Mouse (Mus musculus): ENCODE results near the gene Mcm3.
"Not testable (repeated sequence)": the region's sequence is repeated elsewhere in the genome, so short reads cannot be mapped to it uniquely, and the experiment has no call there.

The Mcm3 gene

GRCm38 (mm10) chr1:20801682-20802390 lies 18.3 kb downstream of the Mcm3 start:
- in situ Hi-C loops (cut with MboI) = no loop called here

GRCm38 (mm10) chr1:20801275-20801674 lies 18.8 kb downstream of the Mcm3 start:
- in situ Hi-C loops (cut with MboI) = no loop called here

DNA sequence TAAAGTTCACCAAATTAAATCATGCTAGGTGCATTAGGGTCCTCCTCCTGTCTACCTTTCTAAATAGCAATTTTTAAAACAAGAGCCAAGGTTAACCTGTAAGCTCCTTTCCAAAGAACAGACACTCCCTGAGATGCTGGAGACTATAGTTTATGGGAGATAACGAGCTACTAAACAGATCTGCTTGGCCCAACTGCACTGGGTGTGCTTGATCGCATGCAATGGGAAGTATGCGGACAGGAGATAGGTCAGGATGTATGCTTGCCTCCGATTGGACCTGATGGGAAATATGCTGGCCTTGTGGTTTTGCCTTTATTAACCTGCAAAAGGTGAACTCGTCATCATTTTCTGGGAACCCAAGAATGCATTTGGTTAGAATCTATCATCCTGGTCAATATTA lies 24.9 kb downstream of the Mcm3 start:
- in situ Hi-C loops (cut with MboI) = no loop called here

GRCm38 (mm10) chr1:20794760-20795159 lies 25.4 kb downstream of the Mcm3 start:
- in situ Hi-C loops (cut with MboI) = no loop called here

DNA sequence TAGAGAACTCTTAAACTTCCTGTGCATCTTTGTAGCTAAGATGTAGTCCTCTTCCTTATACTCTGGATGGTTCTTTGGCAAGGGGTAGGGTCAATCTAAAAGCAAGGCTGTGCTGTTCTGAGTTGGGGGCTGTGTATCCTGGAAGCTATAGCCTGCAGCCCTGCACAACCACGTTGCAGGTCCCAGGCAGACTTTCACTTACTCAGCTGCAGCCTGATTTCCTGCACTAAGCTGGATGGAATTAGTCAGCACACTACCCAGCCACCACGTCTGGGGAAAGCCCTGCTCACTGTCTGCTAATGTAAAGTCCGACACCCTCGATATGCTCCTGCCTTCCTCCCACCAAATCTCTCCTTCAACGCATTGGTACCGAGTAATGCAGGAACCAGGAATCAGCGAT lies 28.7 kb downstream of the Mcm3 start:
- in situ Hi-C loops (cut with MboI) = no loop called here

DNA sequence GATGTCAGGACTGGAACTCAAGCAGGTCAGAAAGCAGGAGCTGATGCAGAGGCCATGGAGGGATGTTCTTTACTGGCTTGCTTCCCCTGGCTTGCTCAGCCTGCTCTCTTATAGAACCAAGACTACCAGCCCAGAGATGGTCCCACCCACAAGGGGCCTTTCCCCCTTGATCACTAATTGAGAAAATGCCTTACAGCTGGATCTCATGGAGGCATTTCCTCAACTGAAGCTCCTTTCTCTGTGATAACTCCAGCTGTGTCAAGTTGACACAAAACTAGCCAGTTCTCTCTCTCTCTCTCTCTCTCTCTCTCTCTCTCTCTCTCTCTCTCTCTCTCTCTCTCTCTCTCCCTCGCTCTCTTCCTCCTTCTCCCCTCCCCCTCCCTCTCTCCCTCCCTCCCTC lies 29.6 kb downstream of the Mcm3 start, which contains the start of gene Il17f:
TSS of gene Il17f (minus strand) at position 101 of the 400 bp plus-strand sequence.
- in situ Hi-C loops (cut with MboI) = not testable (repeated sequence)

- in situ Hi-C loops (cut with MboI) = no loop called here
These were observed 31.7 kb downstream of the Mcm3 start for GRCm38 (mm10) chr1:20788419-20788818.

- in situ Hi-C loops (cut with MboI) = no loop called here
These were observed 33.1 kb downstream of the Mcm3 start for GRCm38 (mm10) chr1:20787046-20787445.

DNA sequence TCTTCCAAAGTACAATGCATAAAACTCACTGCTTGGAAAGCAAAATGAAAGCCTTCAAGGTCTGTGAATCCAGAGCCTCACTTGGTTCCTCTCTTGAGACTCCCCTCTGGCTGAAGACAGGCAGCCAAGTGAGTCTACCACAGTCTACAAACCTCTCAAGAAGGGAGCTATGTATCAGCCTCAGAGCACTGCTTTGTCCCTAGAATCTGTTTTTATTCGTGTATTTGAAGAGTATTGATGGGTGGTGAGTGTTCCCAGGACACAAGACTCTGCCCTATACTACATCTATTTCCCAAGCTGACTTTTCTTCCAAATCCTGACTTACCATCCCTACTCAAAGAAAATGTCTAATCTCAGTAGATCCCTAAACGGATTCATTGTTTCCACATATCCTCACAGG lies 41.7 kb downstream of the Mcm3 start:
- in situ Hi-C loops (cut with MboI) = no loop called here

DNA sequence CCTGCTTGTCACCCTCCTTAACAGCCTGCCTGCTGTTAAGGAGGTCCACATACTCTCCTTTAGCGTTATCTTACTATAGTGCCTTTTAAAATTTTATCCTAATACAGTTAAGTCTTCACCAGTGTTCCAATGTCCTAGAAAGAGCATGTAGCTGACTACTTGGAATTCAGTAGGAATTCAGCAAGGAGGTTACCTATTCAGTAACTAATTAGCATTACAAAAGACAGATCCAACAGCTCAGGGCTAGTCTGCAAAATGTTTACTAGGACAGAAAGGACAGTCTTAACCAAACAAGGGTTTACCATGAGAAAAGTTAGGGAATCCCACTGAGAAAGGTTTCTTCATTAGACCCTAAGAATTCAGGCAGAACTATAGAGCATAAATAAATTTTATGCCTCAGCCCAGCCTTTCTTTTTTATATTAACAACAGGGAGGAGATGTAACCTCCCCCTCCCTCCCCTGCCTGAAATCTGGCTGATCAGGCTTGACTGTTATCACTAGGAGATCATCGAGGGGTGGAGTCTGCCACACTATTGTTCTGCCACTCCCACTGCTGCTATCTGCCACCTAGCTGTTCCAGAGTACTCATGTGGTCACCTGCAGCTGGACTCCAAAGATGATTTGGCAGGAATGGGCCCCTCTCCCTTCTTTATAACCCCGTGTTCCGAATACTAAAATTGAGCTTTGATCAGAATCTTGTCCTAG lies 45.9 kb downstream of the Mcm3 start:
- in situ Hi-C loops (cut with MboI) = not testable (repeated sequence)

- in situ Hi-C loops (cut with MboI) = no loop called here
These were observed 53.6 kb downstream of the Mcm3 start for GRCm38 (mm10) chr1:20766526-20766925.

- in situ Hi-C loops (cut with MboI) = no loop called here
These were observed 58.7 kb downstream of the Mcm3 start for GRCm38 (mm10) chr1:20761411-20761810.

- in situ Hi-C loops (cut with MboI) = no loop called here
These were observed 59.8 kb downstream of the Mcm3 start for GRCm38 (mm10) chr1:20760331-20760730.

DNA sequence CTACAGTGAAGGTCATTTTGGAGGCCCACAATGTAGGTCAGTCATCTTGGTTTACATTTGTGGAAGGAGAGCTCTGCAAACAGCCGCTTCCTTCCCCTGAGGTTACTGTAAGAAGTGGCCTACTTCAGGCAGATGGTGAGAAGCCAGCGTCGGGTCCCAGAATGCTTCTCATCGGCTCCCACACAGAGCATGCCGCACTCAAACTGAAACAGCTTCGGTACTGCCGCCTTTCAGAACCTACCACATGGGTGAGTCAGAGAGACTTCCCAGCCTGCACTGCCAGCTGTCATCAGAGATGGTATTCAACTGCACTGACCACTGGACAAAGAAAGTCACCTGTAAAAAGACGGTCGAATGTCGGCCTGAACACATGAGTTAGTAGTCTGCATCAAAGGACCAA lies 60.3 kb downstream of the Mcm3 start:
- in situ Hi-C loops (cut with MboI) = no loop called here

DNA sequence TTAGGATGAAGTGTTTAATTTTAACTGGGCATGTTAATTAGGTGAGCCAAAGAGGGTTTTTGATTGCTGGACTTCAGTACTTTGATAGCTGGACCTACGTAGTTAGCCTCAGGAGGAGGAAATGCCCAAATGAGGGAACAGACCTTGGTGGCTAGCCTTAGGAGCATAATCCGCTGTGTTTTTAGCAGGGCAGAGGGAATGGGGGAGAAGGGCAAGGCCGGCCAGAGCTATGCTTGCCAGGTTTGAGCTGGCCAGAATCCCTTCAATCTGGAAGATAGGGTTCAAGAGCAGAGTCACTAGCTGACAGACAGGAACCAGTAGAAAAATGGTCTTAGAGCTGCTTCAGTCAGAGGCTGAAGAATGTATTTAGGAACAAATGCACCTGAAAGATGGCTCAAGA lies 62.5 kb downstream of the Mcm3 start:
- in situ Hi-C loops (cut with MboI) = no loop called here

GRCm38 (mm10) chr1:20754439-20754838 lies 65.7 kb downstream of the Mcm3 start:
- in situ Hi-C loops (cut with MboI) = no loop called here

Data from mature B cell (primary cell).